Mouse (Mus musculus) liver, embryonic 13.5 days (tissue): ENCODE measurements around the gene Pigb. TPM values are rescaled to one million over a fixed set of nuclear protein-coding genes. Genes with fewer than 3 reads are reported as not detected.
A peak's percentile ranks its signal among the peaks of the same experiment; 100 is the strongest.

Experiments
- ATAC-seq: fragments of 200-750 bp; cut with Nextera tagmentation; 2 replicates; pipeline ENCODE4 v1.8.0; 2017; ENCODE audit warnings: low read depth, mild to moderate bottlenecking, moderate number of reproducible peaks, moderate library complexity
- DNase-seq: peaks from one replicate; pipeline ENCODE4 v3.0.0; 2022
- H3K27ac ChIP-seq: fragments of 300-500 bp; sonication (generic); 2 replicates; pipeline ENCODE4 v1.5.1; 2015; ENCODE audit warnings: moderate library complexity, mild to moderate bottlenecking, inconsistent platforms
- H3K27me3 ChIP-seq: fragments of 300-500 bp; sonication (generic); 2 replicates; pipeline ENCODE4 v1.6.1; 2015; ENCODE audit warnings: mild to moderate bottlenecking, inconsistent platforms
- H3K36me3 ChIP-seq: fragments of 300-500 bp; sonication (generic); 2 replicates; pipeline ENCODE4 v1.6.1; 2015; ENCODE audit warnings: mild to moderate bottlenecking, inconsistent platforms
- H3K4me1 ChIP-seq: fragments of 300-500 bp; sonication (generic); replicated peaks from 2 replicates; pipeline ENCODE4 v1.6.1; 2015; ENCODE audit warnings: inconsistent platforms
- H3K4me2 ChIP-seq: fragments of 300-500 bp; sonication (generic); 2 replicates; pipeline ENCODE4 v1.6.1; 2015; ENCODE audit warnings: inconsistent platforms, mild to moderate bottlenecking, moderate library complexity
- H3K4me3 ChIP-seq: fragments of 300-500 bp; sonication (generic); replicated peaks from 2 replicates; pipeline ENCODE4 v1.5.1; 2015; ENCODE audit warnings: mild to moderate bottlenecking, inconsistent platforms
- H3K9ac ChIP-seq: fragments of 300-500 bp; sonication (generic); 2 replicates; pipeline ENCODE4 v1.6.1; 2015; ENCODE audit warnings: mild to moderate bottlenecking, inconsistent platforms
- H3K9me3 ChIP-seq: fragments of 300-500 bp; sonication (generic); replicated peaks from 2 replicates; pipeline ENCODE4 v1.6.1; 2016; ENCODE audit warnings: inconsistent platforms
- WGBS: fragments of 180-500 bp; shearing (Covaris S2); methylation state at CpG from one replicate; pipeline ENCODE4 v1.1.7; 2015; ENCODE audit not compliant: insufficient replicate concordance; 5-methylcytosine and 5-hydroxymethylcytosine counted together
- polyA plus RNA-seq: library from polyadenylated mRNA; unstranded; fragments of >200 nt; fragmentation: Nextera tagmentation; extraction: Ambion mirVana; gene quantifications from 2 replicates; pipeline ENCODE4 v1.2.1, GENCODE M21; 2015

The Pigb gene
- polyA plus RNA-seq, 1 experiment from 2014 or later: 4.5 TPM

DNA sequence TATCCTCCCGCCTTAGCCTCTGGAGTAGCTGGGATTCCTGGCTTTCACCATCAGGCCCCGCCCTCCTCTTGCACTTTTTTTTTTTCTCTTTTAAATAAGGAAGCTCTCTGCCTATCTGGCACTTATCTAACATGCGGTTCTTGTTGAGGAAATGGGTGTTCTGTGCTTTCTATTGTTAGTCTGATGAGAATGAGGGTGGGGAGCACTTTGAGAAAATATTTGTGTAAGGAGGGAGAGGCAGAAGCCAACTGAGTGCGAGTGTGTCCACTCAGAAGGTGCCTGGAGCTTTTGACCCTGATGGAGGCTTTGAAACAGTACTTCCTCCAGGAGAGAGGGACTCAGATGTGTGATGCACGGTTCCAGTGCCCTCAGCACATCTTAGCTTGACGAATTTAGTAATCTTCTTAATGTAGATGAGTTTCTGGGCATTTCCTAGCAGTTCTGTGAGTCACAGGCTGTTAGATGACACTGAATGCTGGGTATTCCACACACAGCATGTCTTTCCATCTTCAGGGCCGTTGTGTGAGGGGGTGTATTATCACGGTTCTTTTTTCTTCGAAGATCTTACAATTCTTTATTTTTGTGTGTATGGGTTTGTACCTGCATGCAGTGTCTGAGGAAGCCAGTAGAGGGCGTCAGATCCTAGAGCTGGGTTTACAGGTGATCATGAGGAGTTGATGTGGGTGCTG, 30.9 kb upstream of the Pigb start:
- H3K9me3 ChIP-seq: no peaks in the 10 kb centered on the region
- 29% methylated on average over 10 of the region's 10 CpGs for WGBS
- no peaks in the 10 kb centered on the region for H3K36me3 ChIP-seq
- no peaks in the 10 kb centered on the region for H3K27me3 ChIP-seq
- DNase-seq: no peak
- H3K4me3 ChIP-seq: no peak overlapping the region
- H3K27ac ChIP-seq: peak overlapping the region; percentile 43
- no peak overlapping the region for H3K4me2 ChIP-seq
- no peak for ATAC-seq
- H3K9ac ChIP-seq: no peak overlapping the region
- peaks cover 34% of the 10 kb centered on the region for H3K4me1 ChIP-seq

GRCm38 (mm10) chr9:73068688-73069087, 28.5 kb upstream of the Pigb start:
- Histone ChIP-seq H3K36me3 (no peaks in the 10 kb centered on the region), H3K9ac (no peak overlapping the region), H3K27ac (peak overlapping the region; percentile 43; the same call in 1 of the 2 replicates), H3K4me2 (no peak overlapping the region), H3K9me3 (no peaks in the 10 kb centered on the region), H3K4me3 (no peak overlapping the region), H3K27me3 (no peaks in the 10 kb centered on the region), H3K4me1 (peaks cover 34% of the 10 kb centered on the region)
- ATAC-seq (peak; percentile 19; the same call in 1 of the 2 replicates), DNase-seq (no peak)
- 28% methylated on average over 6 of the region's 6 CpGs for WGBS

GRCm38 (mm10) chr9:73068230-73068679, 28.1 kb upstream of the Pigb start:
- DNase-seq (no peak), ATAC-seq (peak; percentile 40)
- Histone ChIP-seq H3K27me3 (no peaks in the 10 kb centered on the region), H3K27ac (peak overlapping the region; percentile 31), H3K4me1 (peaks cover 34% of the 10 kb centered on the region), H3K9me3 (no peaks in the 10 kb centered on the region), H3K4me2 (no peak overlapping the region), H3K4me3 (no peak overlapping the region), H3K36me3 (no peaks in the 10 kb centered on the region), H3K9ac (no peak overlapping the region)
- 18% methylated on average over 6 of the region's 6 CpGs for WGBS

DNA sequence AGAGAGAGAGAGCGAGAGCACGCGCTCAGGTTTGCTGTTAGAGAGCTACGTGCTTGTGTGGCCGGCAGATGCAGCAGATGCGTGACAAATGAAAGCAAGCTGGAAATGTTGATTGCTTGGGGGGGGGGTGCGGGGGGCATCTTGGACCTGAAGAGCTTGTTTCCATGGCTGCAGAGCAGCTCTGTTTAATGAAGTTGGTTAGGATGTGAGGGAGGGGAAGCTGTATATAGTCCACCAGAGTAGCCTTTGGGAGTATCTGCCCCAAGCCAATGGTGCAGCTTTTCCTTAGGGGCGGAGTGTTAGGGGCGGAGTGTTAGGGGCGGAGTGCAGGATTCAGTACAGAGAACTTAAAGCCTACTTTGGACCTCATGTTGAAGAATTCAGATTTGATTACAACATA, 26.9 kb upstream of the Pigb start:
- H3K27me3 ChIP-seq: no peaks in the 10 kb centered on the region
- H3K4me3 ChIP-seq: peak overlapping the region; percentile 14; the same call in 1 of the 2 replicates
- 30% methylated on average over 10 of the region's 10 CpGs for WGBS
- no peak overlapping the region for H3K9ac ChIP-seq
- no peaks in the 10 kb centered on the region for H3K36me3 ChIP-seq
- ATAC-seq: peak; percentile 63; the same call in 1 of the 2 replicates
- no peaks in the 10 kb centered on the region for H3K9me3 ChIP-seq
- H3K4me2 ChIP-seq: peak overlapping the region; percentile 49
- DNase-seq: no peak
- H3K4me1 ChIP-seq: peaks cover 32% of the 10 kb centered on the region
- no peak overlapping the region for H3K27ac ChIP-seq

DNA sequence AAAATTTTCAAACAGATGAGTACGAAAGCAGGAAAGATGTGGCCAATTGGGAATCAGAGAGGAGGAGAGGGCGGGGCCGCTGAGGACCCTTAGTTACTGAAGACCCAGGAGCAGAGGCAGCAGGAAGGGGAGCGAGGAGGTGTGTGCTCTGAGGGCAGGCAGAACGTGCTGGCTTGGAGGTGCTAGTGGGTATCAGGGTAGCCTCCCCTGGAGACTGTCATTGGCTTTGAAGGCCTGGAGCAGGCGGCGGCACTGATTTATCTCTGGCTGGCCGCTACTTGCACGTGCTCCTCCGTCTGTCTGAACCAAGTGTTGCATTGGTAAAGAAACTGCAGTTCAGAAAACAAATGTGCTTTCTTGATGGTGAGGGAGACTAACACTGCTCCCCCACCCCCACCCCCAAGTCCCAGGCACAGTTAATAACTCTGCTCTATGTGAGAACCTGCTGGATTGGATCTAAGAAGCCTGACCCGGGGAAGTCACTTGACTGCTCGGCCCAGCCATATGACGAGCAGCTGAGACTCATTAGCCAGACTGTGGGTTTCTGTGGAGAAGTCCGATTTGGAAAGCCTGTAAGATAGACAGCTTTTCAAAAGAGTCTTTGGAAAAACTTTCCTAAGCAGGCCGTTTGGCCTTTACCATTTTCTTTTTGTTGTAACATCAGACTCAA, 23.6 kb upstream of the Pigb start:
- Histone ChIP-seq H3K4me1 (peaks cover 15% of the 10 kb centered on the region), H3K27me3 (no peaks in the 10 kb centered on the region), H3K4me3 (no peak overlapping the region), H3K27ac (no peak overlapping the region), H3K9me3 (no peaks in the 10 kb centered on the region), H3K4me2 (no peak overlapping the region), H3K9ac (no peak overlapping the region), H3K36me3 (no peaks in the 10 kb centered on the region)
- ATAC-seq (no peak), DNase-seq (no peak)
- WGBS: 66% methylated on average over 15 of the region's 15 CpGs

DNA sequence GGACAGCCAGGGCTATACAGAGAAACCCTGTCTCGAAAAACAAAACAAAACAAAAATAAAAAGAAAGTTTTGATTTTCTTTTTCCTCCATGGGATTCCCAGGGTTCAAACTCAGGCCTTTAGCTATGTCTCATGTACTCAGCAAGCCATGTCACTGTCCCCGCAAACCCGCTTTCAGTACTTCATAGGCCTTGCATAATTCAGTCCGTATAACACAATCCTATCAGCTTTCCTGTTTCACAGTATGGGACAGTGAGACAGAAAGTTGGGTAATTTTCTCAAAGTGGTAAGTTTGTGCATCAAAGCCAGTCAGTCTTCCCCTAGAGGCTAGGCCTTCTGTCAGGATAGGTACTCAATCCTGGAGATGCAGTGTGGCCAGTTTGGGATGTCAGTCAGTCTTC, 19.0 kb upstream of the Pigb start:
- Histone ChIP-seq H3K9me3 (no peaks in the 10 kb centered on the region), H3K27me3 (no peaks in the 10 kb centered on the region), H3K27ac (no peak overlapping the region), H3K4me2 (no peak overlapping the region), H3K4me1 (no peaks in the 10 kb centered on the region), H3K4me3 (no peak overlapping the region), H3K36me3 (no peaks in the 10 kb centered on the region), H3K9ac (no peak overlapping the region)
- WGBS: 78% methylated on average over 4 of the region's 4 CpGs
- no peak for DNase-seq
- no peak for ATAC-seq

- Histone ChIP-seq H3K4me2 (no peak overlapping the region), H3K36me3 (no peaks in the 10 kb centered on the region), H3K27me3 (no peaks in the 10 kb centered on the region), H3K9me3 (no peaks in the 10 kb centered on the region), H3K4me3 (no peak overlapping the region), H3K27ac (no peak overlapping the region), H3K9ac (no peak overlapping the region), H3K4me1 (no peaks in the 10 kb centered on the region)
- ATAC-seq (no peak), DNase-seq (no peak)
- 61% methylated on average over 10 of the region's 10 CpGs for WGBS
These were observed 15.3 kb upstream of the Pigb start for GRCm38 (mm10) chr9:73055441-73055911.

GRCm38 (mm10) chr9:73050606-73051005, 10.4 kb upstream of the Pigb start:
- H3K36me3 ChIP-seq: no peaks in the 10 kb centered on the region
- WGBS: 50% methylated on average over 8 of the region's 8 CpGs
- no peak for DNase-seq
- H3K4me3 ChIP-seq: no peak overlapping the region
- no peaks in the 10 kb centered on the region for H3K9me3 ChIP-seq
- ATAC-seq: no peak
- no peak overlapping the region for H3K4me2 ChIP-seq
- H3K27ac ChIP-seq: no peak overlapping the region
- peaks cover 2% of the 10 kb centered on the region for H3K4me1 ChIP-seq
- H3K9ac ChIP-seq: no peak overlapping the region
- no peaks in the 10 kb centered on the region for H3K27me3 ChIP-seq

DNA sequence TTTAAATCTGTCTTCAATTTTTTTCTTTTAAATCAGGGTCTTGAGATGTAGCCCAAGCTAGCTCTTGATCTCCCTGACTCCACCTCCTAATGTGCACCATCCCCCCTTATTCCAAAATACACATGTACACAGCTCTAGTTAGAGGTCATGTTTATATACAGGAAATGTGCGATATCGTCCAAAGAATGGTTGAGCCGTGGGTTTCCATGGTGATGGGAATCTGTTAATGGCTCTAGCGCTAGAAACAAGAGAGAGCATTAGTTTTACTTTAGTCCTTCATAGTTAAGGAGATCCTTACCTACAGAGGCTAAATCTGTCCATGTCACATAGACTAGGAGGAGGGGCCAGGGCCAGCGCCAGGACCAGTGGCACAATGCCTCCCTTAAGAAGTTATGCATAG, 9.7 kb upstream of the Pigb start:
- Histone ChIP-seq H3K9me3 (no peaks in the 10 kb centered on the region), H3K36me3 (no peaks in the 10 kb centered on the region), H3K27me3 (no peaks in the 10 kb centered on the region), H3K4me1 (peaks cover 10% of the 10 kb centered on the region), H3K27ac (no peak overlapping the region), H3K4me3 (no peak overlapping the region), H3K9ac (no peak overlapping the region), H3K4me2 (no peak overlapping the region)
- 69% methylated on average over 5 of the region's 5 CpGs for WGBS
- DNase-seq: no peak
- no peak for ATAC-seq

GRCm38 (mm10) chr9:73048927-73049326, 8.7 kb upstream of the Pigb start:
- Histone ChIP-seq H3K4me1 (peaks cover 18% of the 10 kb centered on the region), H3K9me3 (no peaks in the 10 kb centered on the region), H3K4me3 (no peak overlapping the region), H3K27me3 (no peaks in the 10 kb centered on the region), H3K9ac (no peak overlapping the region), H3K36me3 (no peaks in the 10 kb centered on the region), H3K4me2 (no peak overlapping the region), H3K27ac (no peak overlapping the region)
- ATAC-seq: no peak
- WGBS: 16% methylated on average over 4 of the region's 4 CpGs
- no peak for DNase-seq

DNA sequence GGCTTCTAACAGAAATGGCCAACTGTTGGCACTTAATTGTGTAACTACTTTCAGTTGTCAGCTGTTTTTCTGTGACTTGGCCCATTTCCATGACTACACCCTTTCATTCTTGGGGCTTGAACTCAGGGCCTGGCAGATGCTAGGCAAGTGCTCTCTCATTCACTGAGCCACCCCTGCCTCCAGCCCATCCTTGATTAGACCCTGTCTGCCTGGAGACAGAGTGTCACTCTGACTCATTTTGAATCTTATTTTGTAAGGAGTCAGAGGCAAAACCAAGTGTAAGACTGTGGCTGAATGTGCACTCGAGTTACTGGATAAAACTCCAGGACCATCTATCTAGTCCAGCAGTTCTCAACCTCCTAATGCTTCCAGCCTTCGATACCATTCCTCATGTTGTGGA, 7.7 kb upstream of the Pigb start:
- no peak overlapping the region for H3K27ac ChIP-seq
- H3K4me2 ChIP-seq: no peak overlapping the region
- ATAC-seq: no peak
- no peaks in the 10 kb centered on the region for H3K9me3 ChIP-seq
- peaks cover 20% of the 10 kb centered on the region for H3K4me1 ChIP-seq
- H3K27me3 ChIP-seq: no peaks in the 10 kb centered on the region
- H3K9ac ChIP-seq: no peak overlapping the region
- no peaks in the 10 kb centered on the region for H3K36me3 ChIP-seq
- DNase-seq: no peak
- H3K4me3 ChIP-seq: no peak overlapping the region
- WGBS: 73% methylated on average over 2 of the region's 2 CpGs
